Mouse (Mus musculus) thymus, adult 2 months (tissue): ENCODE data around the gene Fam219a.

ENCODE experiments used
- CTCF ChIP-seq: fragments of 200-500 bp; IDR thresholded peaks from 2 replicates; pipeline ENCODE4 v1.5.1; 2012; ENCODE audit warnings: mild to moderate bottlenecking, control low read depth, low read length, moderate library complexity, borderline replicate concordance; ENCODE audit not compliant: control insufficient read depth, poor library complexity, insufficient read depth; ENCODE audit errors: extremely low read depth
- POLR2A ChIP-seq: fragments of 200-500 bp; IDR thresholded peaks from 2 replicates; pipeline ENCODE4 v1.6.1; 2012; ENCODE audit warnings: mild to moderate bottlenecking, low read length, control low read depth, moderate library complexity; ENCODE audit not compliant: control insufficient read depth, poor library complexity, insufficient read depth; ENCODE audit errors: extremely low read depth

GRCm38 (mm10) chr4:41469199-41469598 is 100.1 kb downstream of the Fam219a start:
- no peak for TF ChIP-seq POLR2A
- no peak for TF ChIP-seq CTCF
